Mouse (Mus musculus): ENCODE measurements around the gene Auh.

The Auh gene

DNA sequence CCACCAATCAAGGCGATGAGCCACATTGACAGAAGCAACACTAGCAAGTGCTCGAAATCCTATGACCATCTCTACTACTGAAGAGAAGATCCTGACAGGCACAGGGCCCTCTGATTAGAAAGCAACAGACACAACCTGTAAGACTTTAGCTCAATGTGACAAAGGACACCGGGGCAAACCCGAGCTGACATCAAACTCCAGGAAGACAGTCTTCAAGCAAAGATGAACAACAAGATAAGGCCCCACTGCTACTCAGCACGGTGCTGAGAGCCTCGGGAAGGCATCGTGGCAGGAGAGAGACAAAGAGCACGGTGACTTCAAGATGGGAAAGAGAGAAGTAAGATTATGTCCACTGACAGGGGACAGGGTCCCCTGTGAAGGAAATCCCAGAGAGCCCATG is 7.5 kb downstream of the Auh start:
- DNase-seq (ENCODE audit: low spot score in 2 of 2) = no peak

DNA sequence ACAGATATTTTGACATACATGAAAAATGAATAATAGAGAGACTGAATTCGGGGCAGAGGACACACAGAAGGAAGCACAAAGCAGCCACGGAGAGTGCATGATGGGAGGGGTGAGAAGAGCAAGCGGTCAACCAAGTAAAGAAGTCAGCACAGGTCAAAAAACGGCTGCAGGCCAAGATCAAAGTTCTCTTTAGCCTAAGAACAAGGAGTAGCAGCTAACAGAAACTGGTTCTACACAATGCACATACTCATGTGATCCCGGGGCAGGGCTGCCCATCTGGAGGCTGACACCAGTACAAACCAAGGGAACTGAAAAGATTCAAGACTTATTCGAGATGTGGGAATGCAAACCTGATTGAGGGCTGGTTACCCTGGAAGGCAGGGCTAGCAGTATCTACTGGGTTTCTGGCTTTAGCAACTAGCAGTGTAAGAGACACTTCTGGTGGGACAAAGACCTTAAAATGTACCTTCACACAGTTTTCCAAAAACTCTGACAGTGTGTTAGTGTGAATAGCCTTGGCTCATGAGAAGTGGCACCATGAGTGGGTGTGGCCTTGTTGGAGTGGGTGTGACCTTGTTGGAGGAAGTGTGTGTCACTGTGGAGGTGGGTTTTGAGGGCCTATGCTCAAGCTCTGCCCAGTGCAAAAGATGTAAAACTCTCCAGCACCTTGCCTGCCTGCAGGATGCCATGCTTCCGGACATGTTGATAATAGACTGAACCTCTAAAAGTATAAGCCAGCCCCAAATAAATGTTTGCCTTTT is 8.2 kb downstream of the Auh start:
- no peak for DNase-seq (ENCODE audit: low spot score in 2 of 2)

DNA sequence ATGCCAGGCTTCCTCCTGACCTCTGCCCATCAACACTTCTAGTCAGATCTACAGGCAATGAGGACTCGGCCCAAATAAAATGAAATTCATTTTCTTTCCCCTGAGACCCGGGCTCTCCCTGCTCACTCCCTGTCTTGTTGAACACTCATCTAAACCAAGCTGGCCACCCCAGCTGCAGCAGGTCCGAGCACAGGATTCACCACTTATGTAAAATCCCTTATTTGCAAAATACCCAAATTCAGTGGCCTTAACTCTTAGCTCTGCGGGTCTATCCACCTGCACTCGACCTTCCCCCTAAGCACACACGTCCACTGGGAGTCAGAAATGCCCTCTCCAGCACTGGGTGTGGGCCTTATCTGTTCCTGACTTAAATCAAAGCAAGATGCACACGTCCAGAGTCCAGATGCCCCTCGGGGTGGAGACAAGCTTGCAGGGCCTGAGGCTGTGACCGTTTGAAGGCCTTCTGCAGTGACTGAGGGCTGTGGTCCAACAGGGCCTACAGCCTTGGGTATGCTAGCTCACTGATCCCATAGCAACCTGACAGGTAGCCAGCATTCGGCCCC is 9.6 kb downstream of the Auh start:
- no peak for DNase-seq (ENCODE audit: low spot score in 2 of 2)

DNA sequence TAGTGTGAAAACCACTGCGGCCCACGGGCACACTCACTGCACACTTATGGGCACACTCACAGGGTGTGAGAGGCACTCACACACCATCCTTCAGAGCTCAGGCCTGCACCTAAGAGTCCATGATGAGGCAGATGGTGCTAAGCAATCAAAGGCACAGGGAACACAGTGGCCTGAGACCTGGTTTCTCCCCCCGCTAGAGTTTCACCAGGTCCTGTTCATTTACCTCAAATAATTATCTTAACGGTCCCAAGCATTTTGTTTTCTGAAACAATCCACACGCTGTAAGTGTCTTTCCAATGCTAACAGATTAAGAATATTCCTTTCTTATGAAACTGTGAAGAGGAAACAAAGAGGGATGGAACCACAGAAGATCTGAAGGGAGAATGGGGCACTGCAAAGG is 11.1 kb downstream of the Auh start:
- no peak for DNase-seq (ENCODE audit: low spot score in 2 of 2)

DNA sequence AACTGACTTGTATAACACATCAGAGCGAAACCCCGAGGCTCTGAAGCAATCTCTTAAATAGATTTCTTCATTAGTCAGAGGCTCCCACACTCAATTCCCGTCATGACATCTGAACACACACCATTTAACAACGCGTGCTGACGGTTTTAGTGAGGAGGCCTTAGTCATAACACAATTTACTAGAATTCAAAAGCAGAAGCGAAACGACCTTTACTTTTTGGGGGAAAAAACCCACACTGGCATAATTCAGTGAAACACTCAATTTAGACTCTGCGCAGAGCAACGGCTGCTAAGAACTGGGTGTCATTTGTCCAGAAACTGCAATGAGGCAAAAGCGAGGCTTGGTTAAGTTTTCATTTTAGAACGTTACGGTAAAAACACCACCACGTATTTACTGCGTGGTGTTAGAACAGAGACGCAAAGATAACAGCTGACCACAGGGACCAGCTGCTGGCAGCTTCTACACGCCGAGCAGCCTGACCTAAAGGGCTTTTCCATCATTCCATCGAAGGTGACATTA is 14.8 kb downstream of the Auh start:
- DNase-seq (ENCODE audit: low spot score in 2 of 2) = no peak

GRCm38 (mm10) chr13:52913926-52914325 is 15.6 kb downstream of the Auh start:
- no peak for DNase-seq (ENCODE audit: low spot score in 2 of 2)

DNA sequence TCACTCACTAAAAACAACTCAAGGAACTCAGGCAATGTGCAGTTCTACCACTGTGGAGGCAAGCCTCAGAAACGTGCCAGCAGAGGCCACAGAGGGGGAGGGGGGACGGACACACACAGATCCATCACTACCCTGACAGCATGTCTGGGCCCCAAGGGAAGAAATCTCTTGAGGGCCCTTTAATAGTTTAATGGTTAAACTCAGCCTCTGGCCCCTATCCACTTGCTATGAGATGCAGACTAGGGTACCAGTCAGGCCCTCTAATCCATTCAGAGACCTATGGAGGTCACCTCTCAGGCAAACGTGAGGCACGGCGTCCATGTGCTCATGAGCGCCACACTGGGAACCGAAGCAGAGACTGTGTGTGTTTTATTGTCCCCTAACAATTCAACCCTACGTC is 17.0 kb downstream of the Auh start:
- DNase-seq (ENCODE audit: low spot score in 2 of 2) = no peak

DNA sequence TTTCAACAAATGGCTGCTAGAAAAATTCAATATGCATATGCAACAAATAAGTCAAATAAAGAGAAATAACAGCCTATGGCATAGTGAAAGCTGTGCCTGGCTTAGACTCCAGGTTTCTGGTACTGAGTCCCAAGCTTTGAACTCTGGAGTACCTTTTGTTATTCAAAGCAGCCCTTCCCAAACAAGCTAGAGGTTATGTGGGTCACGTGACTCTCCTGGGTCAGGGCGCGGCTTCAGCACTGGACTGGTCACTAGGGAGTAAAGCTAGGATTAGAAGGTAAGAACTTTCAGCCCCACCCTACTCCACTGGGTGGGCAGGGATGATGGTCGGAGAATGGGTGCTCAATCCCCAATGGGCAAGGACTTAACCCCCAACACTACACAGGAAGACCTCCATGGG is 18.2 kb downstream of the Auh start:
- DNase-seq (ENCODE audit: low spot score in 2 of 2) = no peak

DNA sequence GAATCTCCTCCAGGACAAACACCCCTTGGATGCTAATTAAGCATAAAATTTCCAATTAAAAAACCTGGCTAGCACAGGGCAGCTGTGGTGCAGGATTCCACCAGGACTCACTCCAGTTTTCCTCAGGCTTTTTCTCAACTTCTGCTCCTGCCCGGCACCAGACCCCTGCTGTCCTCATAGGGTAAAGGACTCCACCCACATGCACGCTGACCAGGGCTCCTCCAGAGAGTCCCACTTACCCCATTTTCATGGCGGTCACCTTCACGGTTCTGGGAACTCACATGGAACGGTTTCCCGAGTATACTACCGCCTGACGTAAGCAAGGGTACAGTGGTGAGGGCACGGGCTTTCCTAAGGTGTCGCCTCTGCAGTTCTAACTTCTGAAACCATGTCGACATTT is 23.2 kb downstream of the Auh start:
- DNase-seq (ENCODE audit: low spot score in 2 of 2) = no peak

DNA sequence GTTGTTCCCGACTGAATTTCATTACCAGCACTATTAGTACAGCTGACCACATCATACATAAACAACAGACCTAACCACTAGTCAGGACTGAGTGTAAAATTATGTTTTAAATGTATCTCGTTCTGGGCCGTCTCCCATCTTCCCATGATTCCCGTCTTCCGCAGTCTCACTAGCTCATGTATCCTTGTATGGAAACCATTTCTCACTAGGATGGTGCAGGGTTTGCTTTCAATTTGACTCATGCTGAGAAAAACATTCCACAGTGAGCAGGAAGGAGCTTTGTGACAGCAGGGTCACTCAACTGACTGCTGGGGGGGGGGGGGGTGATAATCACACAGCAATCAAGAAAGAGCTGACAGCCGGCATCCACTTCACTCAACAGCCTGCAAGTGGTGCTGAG is 25.3 kb downstream of the Auh start:
- DNase-seq (ENCODE audit: low spot score in 2 of 2) = no peak

DNA sequence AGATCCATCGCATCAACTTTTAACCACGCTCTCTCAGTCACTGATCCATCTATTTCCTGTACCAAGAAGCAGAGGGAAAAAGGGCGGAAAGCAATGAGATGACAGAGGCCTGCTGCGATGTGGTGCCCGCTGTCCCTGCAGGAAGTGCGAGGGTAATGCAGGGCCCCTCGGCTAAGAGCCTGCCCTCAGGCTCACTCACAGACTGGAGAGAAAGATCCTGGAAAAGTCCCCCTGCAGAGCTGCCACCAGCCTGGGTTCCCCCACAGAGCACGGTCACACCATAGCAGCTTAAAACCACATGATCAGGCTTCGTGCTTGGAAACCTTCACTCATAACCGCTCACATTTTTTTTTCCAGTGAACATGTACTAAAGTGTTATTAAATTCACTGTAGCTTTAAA is 25.7 kb downstream of the Auh start:
- no peak for DNase-seq (ENCODE audit: low spot score in 2 of 2)

GRCm38 (mm10) chr13:52902517-52902916 is 27.0 kb downstream of the Auh start:
- DNase-seq (ENCODE audit: low spot score in 2 of 2) = no peak

DNA sequence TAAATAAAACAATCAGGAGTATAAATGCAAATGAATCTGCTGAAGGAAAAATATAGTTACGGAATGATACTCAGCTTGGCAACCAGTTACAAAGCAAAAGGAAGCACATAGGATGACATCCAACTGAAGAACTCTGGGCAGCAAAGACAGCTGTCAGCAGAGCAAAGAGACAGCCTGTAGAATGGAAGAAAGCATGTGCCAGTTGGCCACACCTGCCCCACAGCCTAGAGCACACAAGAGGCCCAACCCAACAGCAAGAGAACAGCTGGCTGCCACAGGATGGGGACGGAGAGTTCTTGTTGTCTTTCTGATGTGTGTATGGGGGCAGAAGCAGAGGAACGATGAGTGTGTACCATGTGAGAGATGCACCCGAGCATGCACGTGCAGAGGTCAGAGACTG is 29.8 kb downstream of the Auh start:
- no peak for DNase-seq (ENCODE audit: low spot score in 2 of 2)

GRCm38 (mm10) chr13:52897806-52898205 is 31.7 kb downstream of the Auh start:
- no peak for DNase-seq (ENCODE audit: low spot score in 2 of 2)

- DNase-seq (ENCODE audit: low spot score in 2 of 2) = no peak
Measured at GRCm38 (mm10) chr13:52892791-52893190, 36.7 kb downstream of the Auh start.

DNA sequence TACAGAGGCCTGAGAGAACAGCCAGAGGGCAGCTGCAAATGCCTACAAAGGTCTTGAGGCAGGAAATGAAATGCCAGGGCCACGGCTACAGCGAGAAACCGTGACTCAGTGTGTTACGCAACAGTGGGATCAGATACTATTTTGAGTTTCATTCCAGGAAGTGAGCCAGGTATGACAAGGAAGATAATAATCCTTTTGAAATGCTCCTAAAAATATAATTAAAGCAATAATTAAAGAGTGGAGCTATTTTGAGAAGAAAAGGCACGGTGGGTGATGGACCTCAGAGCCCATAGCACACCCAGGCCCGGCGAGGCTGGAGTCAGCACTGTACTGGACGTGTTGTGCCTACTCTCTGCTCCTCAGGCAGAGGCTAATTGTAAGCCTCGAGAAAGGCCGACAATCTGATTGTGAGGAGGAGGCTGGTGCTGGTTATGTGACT is 37.4 kb downstream of the Auh start:
- no peak for DNase-seq (ENCODE audit: low spot score in 2 of 2)

DNA sequence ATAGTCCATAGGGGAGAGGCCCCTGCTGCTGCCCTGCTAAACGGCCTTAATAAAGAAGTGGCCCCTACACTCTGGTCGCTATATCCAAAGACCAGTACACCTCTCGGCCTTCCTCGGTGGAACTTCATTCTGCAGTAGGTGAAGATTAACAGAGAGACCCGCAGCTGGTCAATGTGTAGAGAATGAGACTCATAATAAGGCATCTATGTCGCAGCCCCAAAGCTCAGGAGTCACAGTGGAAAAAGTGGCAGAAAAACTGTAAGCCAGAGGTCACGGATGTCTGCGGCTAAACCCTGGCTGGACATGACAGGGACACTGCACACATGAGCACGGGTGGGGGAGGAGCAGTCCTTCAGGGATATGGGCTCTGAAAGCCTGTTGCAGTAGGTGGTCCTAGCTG is 39.2 kb downstream of the Auh start:
- DNase-seq (ENCODE audit: low spot score in 2 of 2) = no peak

- DNase-seq (ENCODE audit: low spot score in 2 of 2) = no peak
Measured at GRCm38 (mm10) chr13:52886779-52887178, 42.7 kb downstream of the Auh start.

DNA sequence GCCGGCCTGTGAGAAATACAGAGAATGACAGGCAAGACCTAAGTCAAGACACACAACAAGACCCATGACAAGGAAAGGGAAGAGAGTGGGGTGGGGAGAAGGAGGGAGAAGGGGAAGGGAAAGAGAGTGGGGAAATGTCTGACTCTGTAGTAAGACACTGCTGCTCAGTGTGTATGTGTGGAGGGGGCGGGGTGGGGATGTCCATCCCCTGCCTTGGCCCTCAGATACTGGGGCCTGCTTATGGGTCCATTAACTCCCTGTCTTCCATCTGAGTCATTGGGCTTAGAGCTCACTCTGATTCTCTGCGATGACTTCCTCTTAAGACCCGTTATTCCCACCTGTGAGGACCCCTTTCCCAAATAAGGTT is 45.5 kb downstream of the Auh start:
- DNase-seq (ENCODE audit: low spot score in 2 of 2) = no peak

DNA sequence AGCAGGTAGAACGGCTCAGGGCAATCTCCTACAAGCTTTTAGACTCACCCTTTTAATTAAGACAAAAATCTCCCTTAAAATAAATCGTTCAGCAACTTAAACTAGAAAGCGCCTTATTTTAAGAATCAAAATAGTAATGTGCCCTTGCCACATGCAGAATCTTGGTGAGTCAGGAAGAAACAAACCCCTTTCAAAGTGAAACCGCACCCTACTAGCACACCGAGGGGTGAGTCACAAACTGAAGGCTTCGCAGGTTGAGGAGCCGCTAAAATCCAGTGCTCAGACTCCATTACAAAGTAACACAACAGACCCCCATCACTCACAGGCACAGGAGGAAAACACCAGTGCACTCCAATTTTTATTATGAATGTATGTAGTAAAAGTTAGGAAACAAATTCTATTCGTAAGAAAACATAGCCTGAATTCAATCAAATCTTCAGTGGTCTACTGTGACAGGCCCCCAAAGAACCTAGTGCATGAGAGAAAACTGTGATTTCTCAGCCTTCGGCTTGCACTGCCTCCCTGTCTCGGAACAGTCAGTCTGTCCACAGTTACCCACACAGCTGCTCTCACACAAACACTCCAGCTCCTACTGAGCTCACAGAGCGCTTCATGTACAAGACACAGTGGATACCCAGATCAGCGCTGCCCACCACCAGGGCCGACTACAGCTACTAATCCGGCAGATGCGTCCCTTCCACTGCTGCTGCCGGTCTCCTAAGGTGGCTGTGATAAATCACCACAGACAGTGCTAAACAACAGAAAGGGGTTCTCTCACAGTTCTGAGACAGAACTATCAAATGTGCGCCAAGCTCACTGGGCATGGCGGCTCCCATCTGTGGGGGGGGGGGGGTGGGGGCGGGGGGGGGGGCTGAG is 46.2 kb downstream of the Auh start:
- no peak for DNase-seq (ENCODE audit: low spot score in 2 of 2)

DNA sequence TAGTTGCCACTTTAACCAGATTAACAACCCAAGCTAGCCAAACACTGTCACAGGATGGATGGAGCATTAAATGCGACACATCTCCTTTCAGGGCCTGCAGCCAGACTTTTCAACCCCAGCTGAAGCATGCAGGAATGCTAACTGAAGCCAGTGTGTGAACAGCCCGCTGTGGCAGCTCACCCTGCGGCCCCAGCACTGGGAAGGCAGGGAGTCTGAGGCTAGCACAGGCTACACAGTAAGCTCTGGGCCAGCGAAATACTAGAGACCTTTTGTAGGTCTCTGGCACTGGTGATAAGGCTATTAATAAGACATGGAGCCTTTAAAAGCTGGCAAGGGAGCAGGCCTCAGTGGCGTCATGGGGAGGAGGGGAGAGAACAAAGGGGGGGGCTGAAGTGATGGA is 49.1 kb downstream of the Auh start:
- DNase-seq (ENCODE audit: low spot score in 2 of 2) = no peak

DNA sequence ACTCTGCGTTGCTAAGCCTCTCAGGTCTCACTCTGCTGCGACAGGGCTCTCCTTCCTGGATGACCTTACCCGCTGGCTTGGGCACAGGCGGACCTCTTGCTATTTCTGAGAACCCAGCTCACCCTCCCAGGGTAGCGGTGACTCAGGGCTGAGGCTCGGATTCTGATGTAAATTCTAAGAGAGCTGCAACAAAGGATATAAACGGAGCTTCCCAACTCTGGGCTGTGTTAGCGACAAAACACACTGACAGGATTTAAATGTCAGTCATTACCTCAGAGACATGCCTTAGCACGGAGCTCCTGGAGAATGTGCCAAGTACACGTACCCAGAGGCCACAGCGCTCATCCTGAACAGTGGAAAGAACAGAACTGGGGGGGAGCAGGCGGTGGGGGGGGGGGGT is 49.6 kb downstream of the Auh start:
- no peak for DNase-seq (ENCODE audit: low spot score in 2 of 2)

DNA sequence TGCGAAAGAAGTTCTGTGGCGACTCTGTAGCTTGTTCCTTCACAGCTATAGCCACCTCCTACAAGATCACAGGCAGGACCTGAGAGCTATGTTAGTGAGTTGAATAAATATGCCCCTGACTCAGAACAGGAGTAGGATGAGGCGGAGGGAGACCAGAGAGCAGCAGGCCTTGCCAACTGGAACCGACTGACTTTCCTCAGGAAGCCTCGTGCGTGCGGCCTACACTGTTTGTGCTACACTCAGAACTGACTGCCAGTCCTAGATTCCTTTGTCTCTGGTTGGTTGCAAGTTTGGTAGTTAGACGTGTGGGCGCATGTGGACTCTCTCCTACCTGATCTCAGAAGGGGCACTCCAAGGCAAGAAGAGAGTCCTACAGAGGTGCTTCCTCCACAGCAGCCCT is 50.2 kb downstream of the Auh start:
- no peak for DNase-seq (ENCODE audit: low spot score in 2 of 2)

Data from frontal cortex, postnatal 25 days (tissue).